Mouse (Mus musculus) neural tube, embryonic 12.5 days (tissue): ENCODE measurements at regions not wholly inside any gene's neighbourhood (a gene's known extent, or its start where the extent isn't known, plus 50 kb on each side); places are given as distances from the start of the nearest gene placed in this dataset.

Experiments
- ATAC-seq: fragments of 200-750 bp; cut with Nextera tagmentation; 2 replicates; pipeline ENCODE4 v1.8.0; 2017; ENCODE audit warnings: low read depth, mild to moderate bottlenecking, moderate TSS enrichment, moderate library complexity; ENCODE audit not compliant: low FRiP score
- H3K27ac ChIP-seq: fragments of 300-500 bp; sonication (generic); 2 replicates; pipeline ENCODE4 v1.5.1; 2016
- H3K27me3 ChIP-seq: fragments of 300-500 bp; sonication (generic); replicated peaks from 2 replicates; pipeline ENCODE4 v1.6.1; 2016; ENCODE audit warnings: mild to moderate bottlenecking
- H3K36me3 ChIP-seq: fragments of 300-500 bp; sonication (generic); 2 replicates; pipeline ENCODE4 v1.6.1; 2016; ENCODE audit warnings: mild to moderate bottlenecking
- H3K4me1 ChIP-seq: fragments of 300-500 bp; sonication (generic); 2 replicates; pipeline ENCODE4 v1.6.1; 2016
- H3K4me2 ChIP-seq: fragments of 300-500 bp; sonication (generic); replicated peaks from 2 replicates; pipeline ENCODE4 v1.6.1; 2016; ENCODE audit warnings: mild to moderate bottlenecking
- H3K4me3 ChIP-seq: fragments of 300-500 bp; sonication (generic); 2 replicates; pipeline ENCODE4 v1.5.1; 2016
- H3K9ac ChIP-seq: fragments of 300-500 bp; sonication (generic); 2 replicates; pipeline ENCODE4 v1.6.1; 2016; ENCODE audit warnings: mild to moderate bottlenecking
- H3K9me3 ChIP-seq: fragments of 300-500 bp; sonication (generic); 2 replicates; pipeline ENCODE4 v1.6.1; 2016; ENCODE audit warnings: mild to moderate bottlenecking
- WGBS: fragments of 180-500 bp; shearing (Covaris S2); methylation state at CpG from one replicate; pipeline ENCODE4 v1.1.7; 2016; 5-methylcytosine and 5-hydroxymethylcytosine counted together

DNA sequence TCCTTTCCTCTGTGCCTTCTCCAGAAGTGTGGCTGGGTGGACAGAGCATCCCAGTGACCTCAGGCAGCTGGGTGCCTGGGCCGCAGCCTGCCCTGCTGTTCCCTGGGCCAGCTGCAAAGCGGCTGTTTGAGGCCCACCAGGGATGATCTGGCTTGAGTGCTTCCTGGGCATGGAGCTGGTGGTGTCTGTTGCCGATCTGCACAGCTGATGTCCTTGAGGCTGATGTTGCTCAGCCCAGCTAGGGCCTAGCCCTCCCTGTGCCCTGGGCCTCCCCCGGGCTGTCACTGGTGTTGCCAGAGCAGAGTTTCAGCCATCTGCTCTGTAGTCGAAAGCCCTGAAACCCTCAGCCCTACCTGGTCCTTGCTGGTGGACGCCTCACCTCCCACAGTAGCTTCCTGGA lies 878.5 kb downstream of the Zfp704 start:
- Histone ChIP-seq H3K4me3 (no peak overlapping the region), H3K27me3 (no peaks in the 10 kb centered on the region), H3K27ac (no peak overlapping the region), H3K9me3 (no peaks in the 10 kb centered on the region), H3K36me3 (no peaks in the 10 kb centered on the region), H3K9ac (no peak overlapping the region), H3K4me2 (no peak overlapping the region), H3K4me1 (peaks cover 6% of the 10 kb centered on the region)
- ATAC-seq = no peak
- WGBS = 65% methylated on average over 6 of the region's 6 CpGs

DNA sequence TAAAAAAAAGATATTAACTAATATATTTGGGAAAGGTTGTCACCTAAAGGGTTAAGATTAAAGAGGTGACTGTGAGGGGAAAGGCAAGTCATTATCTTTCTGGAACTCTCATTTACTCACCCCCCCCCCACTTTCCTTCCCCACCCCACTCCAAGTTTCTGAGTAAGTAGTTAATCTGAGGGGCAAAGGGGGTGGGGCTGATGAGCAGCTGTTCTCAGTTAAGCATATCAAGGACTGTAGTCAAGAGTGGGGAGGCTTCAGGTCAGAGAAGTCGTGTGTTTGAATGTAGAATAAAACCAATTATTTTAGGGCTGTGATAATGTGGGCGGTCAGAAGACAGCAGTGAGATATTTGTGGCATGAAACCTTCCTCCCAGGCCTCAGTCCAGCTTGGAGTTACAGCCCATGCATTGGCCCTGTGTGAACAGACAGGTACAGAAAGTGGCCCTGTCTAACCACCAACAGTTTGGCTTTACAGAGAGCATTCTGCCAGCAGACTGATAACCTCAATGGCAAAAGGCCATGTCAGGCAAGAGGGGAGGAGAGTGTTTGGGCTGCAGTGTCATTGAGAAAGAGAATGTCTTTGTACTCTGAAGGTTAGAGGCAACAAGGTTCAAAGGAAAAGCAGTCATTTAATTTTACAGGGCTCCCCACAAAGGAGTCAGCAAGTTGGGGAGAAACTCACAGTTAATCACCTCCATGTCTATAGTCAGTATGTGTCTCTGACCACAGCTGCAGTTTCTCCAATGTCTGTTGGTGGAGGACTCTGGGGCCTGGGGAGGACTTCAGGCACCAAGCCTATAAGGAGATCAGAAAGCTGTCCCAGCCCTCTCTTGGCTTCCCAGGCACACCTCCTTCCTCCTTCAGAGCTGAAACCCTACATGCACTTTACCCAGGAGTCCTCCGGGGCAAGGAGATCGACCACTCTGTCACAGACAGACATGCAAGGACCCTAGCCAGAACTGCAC lies 888.0 kb downstream of the Zfp704 start:
- no peaks in the 10 kb centered on the region for H3K36me3 ChIP-seq
- H3K27ac ChIP-seq = no peak overlapping the region
- H3K4me1 ChIP-seq = peaks cover 24% of the 10 kb centered on the region
- no peaks in the 10 kb centered on the region for H3K27me3 ChIP-seq
- no peak overlapping the region for H3K4me2 ChIP-seq
- WGBS = 64% methylated on average over 4 of the region's 4 CpGs
- ATAC-seq = no peak
- no peak overlapping the region for H3K4me3 ChIP-seq
- no peak overlapping the region for H3K9ac ChIP-seq
- H3K9me3 ChIP-seq = no peaks in the 10 kb centered on the region

GRCm38 (mm10) chr3:8720586-8721100 lies 889.2 kb downstream of the Zfp704 start:
- Histone ChIP-seq H3K27me3 (no peaks in the 10 kb centered on the region), H3K27ac (no peak overlapping the region), H3K36me3 (no peaks in the 10 kb centered on the region), H3K4me2 (no peak overlapping the region), H3K9ac (no peak overlapping the region), H3K4me1 (peaks cover 30% of the 10 kb centered on the region), H3K9me3 (no peaks in the 10 kb centered on the region), H3K4me3 (no peak overlapping the region)
- no peak for ATAC-seq
- 66% methylated on average over 7 of the region's 7 CpGs for WGBS

GRCm38 (mm10) chr3:8718206-8718605 lies 891.7 kb downstream of the Zfp704 start:
- Histone ChIP-seq H3K4me2 (peak overlapping the region; percentile 58), H3K4me3 (no peak overlapping the region), H3K36me3 (no peaks in the 10 kb centered on the region), H3K27me3 (no peaks in the 10 kb centered on the region), H3K9me3 (no peaks in the 10 kb centered on the region), H3K9ac (no peak overlapping the region), H3K4me1 (peaks cover 30% of the 10 kb centered on the region), H3K27ac (no peak overlapping the region)
- peak; percentile 11 for ATAC-seq
- WGBS = 9% methylated on average over 9 of the region's 9 CpGs

- H3K27me3 ChIP-seq = no peaks in the 10 kb centered on the region
- peak overlapping the region; percentile 21 for H3K4me3 ChIP-seq
- H3K4me2 ChIP-seq = peak overlapping the region; percentile 58
- peak; percentile 82 for ATAC-seq
- peaks cover 30% of the 10 kb centered on the region for H3K4me1 ChIP-seq
- 0 out of 2 replicates have a peak overlapping the region, but pooled peaks have one; percentile 16 for H3K27ac ChIP-seq
- H3K36me3 ChIP-seq = no peaks in the 10 kb centered on the region
- no peaks in the 10 kb centered on the region for H3K9me3 ChIP-seq
- under 1% methylated on average over 18 of the region's 18 CpGs for WGBS
- 0 out of 2 replicates have a peak overlapping the region, but pooled peaks have one; percentile 33 for H3K9ac ChIP-seq
Measured at GRCm38 (mm10) chr3:8717334-8717812, 892.5 kb downstream of the Zfp704 start.
